Mouse (Mus musculus): Measurements from ENCODE around the gene Cbx1. TPM values are rescaled to one million over a fixed set of nuclear protein-coding genes. Genes with fewer than 3 reads are reported as not detected.
"Not testable (repeated sequence)": the region's sequence is repeated elsewhere in the genome, so short reads cannot be mapped to it uniquely, and the experiment has no call there.

Cbx1 gene
- polyA plus RNA-seq, 1 experiment, result not detected

DNA sequence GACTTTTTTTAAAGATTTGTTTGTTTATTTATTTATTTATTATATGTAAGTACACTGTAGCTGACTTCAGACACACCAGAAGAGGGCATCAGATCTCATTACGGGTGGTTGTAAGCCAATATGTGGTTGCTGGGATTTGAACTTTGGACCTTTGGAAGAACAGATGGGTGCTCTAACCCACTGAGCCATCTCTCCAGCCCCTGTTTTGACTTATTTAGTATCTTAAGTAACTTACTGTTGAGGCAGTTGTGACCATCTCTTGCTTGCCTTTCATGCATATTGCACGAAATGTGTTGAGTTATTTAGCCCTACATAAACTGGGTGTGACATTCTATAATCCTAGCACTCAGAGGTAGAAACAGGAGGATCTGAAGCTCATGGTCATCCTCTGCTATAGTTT, 10.6 kb downstream of the Cbx1 start:
- H3K4me1 ChIP-seq (ENCODE audit: control insufficient read depth, insufficient read depth, low read length), result no peaks in the 10 kb centered on the region
- no peak overlapping the region for H3K4me3 ChIP-seq (ENCODE audit: insufficient read depth, low read depth, low read length)
- TF ChIP-seq POLR2A (IDR thresholded peaks at IDR 0.05; ENCODE audit: insufficient read depth, low read depth, low read length) (no peak), CTCF (IDR thresholded peaks at IDR 0.05; ENCODE audit: insufficient read depth, low read depth, low read length) (no peak)
- 90% methylated on average over 2 of the region's 2 CpGs for WGBS
- H3K27ac ChIP-seq (ENCODE audit: insufficient read depth, low read depth, low read length), result no peak overlapping the region

DNA sequence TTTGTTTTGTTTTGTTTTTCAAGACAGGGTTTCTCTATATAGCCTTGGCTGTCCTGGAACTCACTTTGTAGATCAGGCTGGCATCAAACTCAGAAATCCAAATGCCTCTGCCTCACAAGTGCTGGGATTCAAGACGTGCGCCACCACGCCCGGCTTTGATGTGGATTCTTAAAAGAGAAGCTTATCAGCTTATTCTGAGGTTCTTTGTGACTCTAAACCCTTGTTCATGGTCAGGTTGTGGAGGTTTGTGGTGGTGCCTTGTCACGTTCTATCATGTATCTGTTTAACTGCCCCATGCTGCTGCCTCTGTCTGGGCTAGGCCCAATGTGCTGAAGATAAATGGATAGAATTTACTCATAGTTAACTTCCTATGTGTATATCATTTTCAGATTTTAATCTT, 16.7 kb downstream of the Cbx1 start:
- Histone ChIP-seq H3K27ac (ENCODE audit: insufficient read depth, low read depth, low read length) (no peak overlapping the region), H3K4me1 (ENCODE audit: control insufficient read depth, insufficient read depth, low read length) (no peaks in the 10 kb centered on the region), H3K4me3 (ENCODE audit: insufficient read depth, low read depth, low read length) (no peak overlapping the region)
- TF ChIP-seq POLR2A (IDR thresholded peaks at IDR 0.05; ENCODE audit: insufficient read depth, low read depth, low read length) (no peak), CTCF (IDR thresholded peaks at IDR 0.05; ENCODE audit: insufficient read depth, low read depth, low read length) (no peak)
- 94% methylated on average over 5 of the region's 5 CpGs for WGBS

DNA sequence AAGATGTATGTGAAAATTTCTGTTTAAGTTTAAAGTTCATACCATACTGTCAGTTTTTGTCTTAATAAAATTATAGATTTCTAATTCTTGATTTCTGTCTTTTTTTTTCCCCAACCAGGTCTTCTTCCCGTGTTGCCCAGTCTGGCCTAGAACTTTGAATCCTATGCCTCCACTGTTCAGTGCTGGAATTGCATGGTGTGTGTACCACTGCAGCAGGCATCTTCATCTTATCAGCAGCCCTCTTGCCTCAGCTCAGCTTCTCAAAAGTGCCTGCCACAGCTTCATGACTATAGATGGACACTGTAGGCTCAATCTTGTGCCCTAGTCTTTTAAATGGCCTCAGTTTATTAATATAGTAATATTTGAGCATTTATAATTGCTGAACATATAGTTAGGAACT, 19.1 kb downstream of the Cbx1 start:
- 10% methylated on average over 1 of the region's 1 CpGs for WGBS
- Histone ChIP-seq H3K4me3 (ENCODE audit: insufficient read depth, low read depth, low read length) (no peak overlapping the region), H3K4me1 (ENCODE audit: control insufficient read depth, insufficient read depth, low read length) (no peaks in the 10 kb centered on the region), H3K27ac (ENCODE audit: insufficient read depth, low read depth, low read length) (no peak overlapping the region)
- no peak for TF ChIP-seq POLR2A (IDR thresholded peaks at IDR 0.05; ENCODE audit: insufficient read depth, low read depth, low read length)

DNA sequence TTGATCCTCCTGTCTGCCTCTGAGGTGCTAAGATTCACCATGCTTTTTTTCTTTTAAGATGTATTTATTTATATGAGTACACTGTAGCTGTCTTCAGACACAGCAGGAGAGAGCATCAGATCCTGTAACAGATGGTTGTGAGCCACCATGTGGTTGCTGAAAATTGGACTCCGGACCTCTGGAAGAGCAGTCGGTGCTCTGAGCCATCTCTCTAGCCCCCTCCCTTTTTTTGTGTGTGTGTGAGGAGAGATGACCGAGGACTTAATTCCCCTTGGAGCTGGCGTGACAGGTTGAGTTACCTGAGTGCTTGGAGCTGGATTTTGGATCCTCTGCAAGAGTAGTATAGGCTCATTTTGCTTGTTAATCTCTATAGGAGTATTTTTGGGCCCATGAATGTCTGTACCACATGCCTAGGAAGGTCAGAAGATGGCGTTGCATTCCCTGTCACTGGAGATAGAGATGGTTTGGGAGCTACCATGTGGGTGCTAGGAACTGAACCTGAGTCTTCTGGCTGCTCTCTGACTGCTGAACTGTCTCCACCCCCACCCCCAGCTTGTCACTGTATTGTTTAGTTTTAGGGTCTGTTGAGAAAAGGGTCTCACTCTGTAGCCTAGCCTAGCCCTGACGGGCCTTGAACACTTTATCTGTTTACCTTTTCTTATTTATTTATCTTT, 20.8 kb downstream of the Cbx1 start:
- 87% methylated on average over 6 of the region's 6 CpGs for WGBS
- no peaks in the 10 kb centered on the region for H3K4me1 ChIP-seq (ENCODE audit: control insufficient read depth, insufficient read depth, low read length)
- no peak overlapping the region for H3K27ac ChIP-seq (ENCODE audit: insufficient read depth, low read depth, low read length)
- TF ChIP-seq CTCF (IDR thresholded peaks at IDR 0.05; ENCODE audit: insufficient read depth, low read depth, low read length) (no peak), POLR2A (IDR thresholded peaks at IDR 0.05; ENCODE audit: insufficient read depth, low read depth, low read length) (no peak)
- H3K4me3 ChIP-seq (ENCODE audit: insufficient read depth, low read depth, low read length), result no peak overlapping the region

DNA sequence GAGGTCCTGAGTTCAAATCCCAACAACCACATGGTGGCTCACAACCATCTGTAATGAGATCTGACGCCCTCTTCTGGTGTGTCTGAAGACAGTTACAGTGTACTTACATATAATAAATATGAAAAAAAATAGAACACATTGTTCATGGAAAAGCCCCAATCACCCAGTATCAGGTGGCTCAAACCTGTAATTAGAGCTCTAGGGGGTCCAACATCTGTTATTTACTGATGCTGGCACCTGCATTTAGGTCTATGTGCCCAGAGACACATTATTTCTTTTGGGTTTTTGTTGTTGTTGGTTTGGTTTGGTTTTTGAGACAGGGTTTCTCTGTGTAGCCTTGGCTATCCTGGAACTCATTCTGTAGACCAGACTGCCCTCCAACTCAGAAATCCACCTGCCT, 22.3 kb downstream of the Cbx1 start:
- not testable (repeated sequence) for H3K4me3 ChIP-seq (ENCODE audit: insufficient read depth, low read depth, low read length); H3K4me1 ChIP-seq (ENCODE audit: control insufficient read depth, insufficient read depth, low read length); H3K27ac ChIP-seq (ENCODE audit: insufficient read depth, low read depth, low read length)
- WGBS, result 70% methylated on average over 1 of the region's 1 CpGs

DNA sequence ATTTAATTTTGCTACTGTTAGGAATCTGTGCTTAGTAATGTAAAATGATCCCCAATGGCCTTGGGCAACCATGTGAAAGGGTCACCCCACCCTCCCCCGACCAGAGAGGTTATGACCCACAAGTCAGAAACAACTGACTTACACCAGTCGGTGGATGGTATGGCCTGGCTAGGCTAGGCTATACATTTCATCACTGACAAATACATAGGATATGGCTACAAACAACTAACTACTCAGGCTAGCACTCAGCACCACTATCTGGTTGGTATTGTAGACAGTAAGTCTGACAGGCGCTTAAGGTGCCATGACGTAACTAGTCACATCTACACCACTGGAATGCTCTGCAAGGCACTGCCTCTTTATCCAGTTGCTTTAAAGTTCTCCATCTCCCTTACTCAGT, 24.5 kb downstream of the Cbx1 start:
- Histone ChIP-seq H3K4me3 (ENCODE audit: insufficient read depth, low read depth, low read length) (no peak overlapping the region), H3K27ac (ENCODE audit: insufficient read depth, low read depth, low read length) (no peak overlapping the region), H3K4me1 (ENCODE audit: control insufficient read depth, insufficient read depth, low read length) (peaks cover 9% of the 10 kb centered on the region; the same call in 1 of the 2 replicates)
- 86% methylated on average over 4 of the region's 4 CpGs for WGBS
- TF ChIP-seq POLR2A (IDR thresholded peaks at IDR 0.05; ENCODE audit: insufficient read depth, low read depth, low read length) (no peak), CTCF (IDR thresholded peaks at IDR 0.05; ENCODE audit: insufficient read depth, low read depth, low read length) (no peak)

DNA sequence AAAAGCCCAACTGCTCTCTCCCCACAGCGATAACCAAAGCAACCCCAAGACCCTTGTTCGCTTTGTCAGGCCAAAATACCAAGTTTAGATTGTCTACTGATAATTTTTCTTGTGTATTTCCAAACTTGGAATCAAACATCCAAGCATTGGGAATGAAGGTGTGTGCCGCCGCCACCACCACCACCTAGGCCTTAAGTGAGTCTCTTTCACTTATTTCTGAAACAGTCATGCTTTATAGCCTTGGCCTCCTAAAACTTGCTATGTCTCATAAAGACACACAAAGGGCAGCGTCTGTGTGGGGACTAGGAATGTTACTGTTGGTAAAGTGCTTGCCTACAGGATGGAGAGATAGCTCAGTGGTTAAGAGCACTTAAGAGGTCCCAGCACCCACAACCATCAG, 25.0 kb downstream of the Cbx1 start:
- Histone ChIP-seq H3K4me1 (ENCODE audit: control insufficient read depth, insufficient read depth, low read length) (peaks cover 13% of the 10 kb centered on the region), H3K4me3 (ENCODE audit: insufficient read depth, low read depth, low read length) (no peak overlapping the region), H3K27ac (ENCODE audit: insufficient read depth, low read depth, low read length) (no peak overlapping the region)
- WGBS, result 91% methylated on average over 5 of the region's 5 CpGs
- no peak for TF ChIP-seq POLR2A (IDR thresholded peaks at IDR 0.05; ENCODE audit: insufficient read depth, low read depth, low read length)
- no peak for TF ChIP-seq CTCF (IDR thresholded peaks at IDR 0.05; ENCODE audit: insufficient read depth, low read depth, low read length)

DNA sequence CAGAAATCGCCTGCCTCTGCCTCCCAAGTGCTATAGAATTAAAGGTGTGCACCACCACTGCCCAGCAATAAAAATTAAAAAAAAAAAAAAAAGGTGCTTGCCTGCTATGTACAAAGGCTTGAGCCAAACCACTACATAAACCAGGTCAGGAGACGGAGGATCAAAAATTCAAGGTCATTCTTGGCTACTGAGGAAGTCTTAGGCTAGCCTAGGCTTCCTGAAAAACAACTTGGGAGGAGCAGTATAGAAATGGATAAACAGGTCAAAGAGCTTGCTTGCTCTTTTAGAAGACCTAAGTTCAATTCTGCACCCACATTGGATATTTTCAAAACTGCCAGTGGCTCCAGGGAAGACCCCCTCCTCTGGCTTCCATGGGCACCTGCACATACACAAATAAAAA, 25.5 kb downstream of the Cbx1 start:
- no peak for TF ChIP-seq POLR2A (IDR thresholded peaks at IDR 0.05; ENCODE audit: insufficient read depth, low read depth, low read length)
- no peak for TF ChIP-seq CTCF (IDR thresholded peaks at IDR 0.05; ENCODE audit: insufficient read depth, low read depth, low read length)
- no peak overlapping the region for H3K27ac ChIP-seq (ENCODE audit: insufficient read depth, low read depth, low read length)
- no peak overlapping the region for H3K4me3 ChIP-seq (ENCODE audit: insufficient read depth, low read depth, low read length)
- WGBS, result 89% methylated on average over 2 of the region's 2 CpGs
- peaks cover 19% of the 10 kb centered on the region for H3K4me1 ChIP-seq (ENCODE audit: control insufficient read depth, insufficient read depth, low read length)

DNA sequence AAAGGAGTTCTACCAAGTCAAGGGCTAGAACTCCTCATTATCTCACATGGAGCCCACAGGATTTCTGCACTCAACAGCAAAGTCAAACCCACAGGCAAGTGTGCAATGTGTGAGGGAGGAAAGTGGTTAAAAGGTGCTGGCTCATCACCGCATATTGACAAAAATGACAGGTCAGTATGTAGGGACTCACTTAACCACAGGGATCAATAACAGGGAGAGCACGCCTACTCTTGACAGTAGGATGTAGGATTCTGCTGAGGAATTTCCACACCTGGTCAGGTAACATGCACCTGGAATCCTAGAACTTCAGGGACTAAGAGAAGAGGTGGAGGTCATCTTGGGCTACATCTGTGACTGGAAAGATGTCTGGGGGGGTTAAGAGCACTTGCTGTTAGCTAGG, 27.0 kb downstream of the Cbx1 start:
- Histone ChIP-seq H3K27ac (ENCODE audit: insufficient read depth, low read depth, low read length) (no peak overlapping the region), H3K4me3 (ENCODE audit: insufficient read depth, low read depth, low read length) (no peak overlapping the region), H3K4me1 (ENCODE audit: control insufficient read depth, insufficient read depth, low read length) (peaks cover 22% of the 10 kb centered on the region)
- TF ChIP-seq CTCF (IDR thresholded peaks at IDR 0.05; ENCODE audit: insufficient read depth, low read depth, low read length) (no peak), POLR2A (IDR thresholded peaks at IDR 0.05; ENCODE audit: insufficient read depth, low read depth, low read length) (no peak)
- 92% methylated on average over 2 of the region's 2 CpGs for WGBS

DNA sequence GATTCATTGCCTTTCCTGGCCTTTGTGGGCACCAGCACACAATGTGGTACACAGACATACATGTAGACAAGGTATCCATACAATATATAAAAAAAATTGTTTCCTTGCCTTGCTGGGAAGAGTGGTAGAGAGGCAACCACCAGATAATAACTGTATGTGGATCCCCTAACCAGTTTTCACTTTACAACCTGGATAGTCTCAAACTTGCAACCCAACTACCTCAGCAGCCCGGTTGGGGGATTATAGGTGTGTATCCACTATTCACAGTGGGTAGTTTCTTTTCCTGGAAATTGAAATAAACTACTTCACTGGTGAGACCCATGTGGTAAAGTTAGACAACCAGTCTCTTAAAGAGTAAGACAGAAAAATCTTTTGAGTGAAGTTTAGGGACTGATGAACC, 27.6 kb downstream of the Cbx1 start:
- Histone ChIP-seq H3K4me1 (ENCODE audit: control insufficient read depth, insufficient read depth, low read length) (peaks cover 22% of the 10 kb centered on the region), H3K4me3 (ENCODE audit: insufficient read depth, low read depth, low read length) (no peak overlapping the region), H3K27ac (ENCODE audit: insufficient read depth, low read depth, low read length) (no peak overlapping the region)
- WGBS, result 89% methylated on average over 1 of the region's 1 CpGs
- TF ChIP-seq POLR2A (IDR thresholded peaks at IDR 0.05; ENCODE audit: insufficient read depth, low read depth, low read length), result no peak
- no peak for TF ChIP-seq CTCF (IDR thresholded peaks at IDR 0.05; ENCODE audit: insufficient read depth, low read depth, low read length)
